Mouse (Mus musculus) MEL (cell line): ENCODE measurements at regions not wholly inside any gene's neighbourhood (a gene's known extent, or its start where the extent isn't known, plus 50 kb on each side); places are given as distances from the start of the nearest gene placed in this dataset.
A peak's percentile ranks its signal among the peaks of the same experiment; 100 is the strongest.

Source experiments
- DNase-seq: peaks from one replicate; pipeline ENCODE4 v3.0.0; 2011; ENCODE audit warnings: low read depth, low spot score
- H3K27ac ChIP-seq: 2 replicates; pipeline ENCODE4 v1.5.1; 2012; ENCODE audit warnings: low read depth, mild to moderate bottlenecking, control low read depth, low read length, moderate library complexity; ENCODE audit not compliant: control insufficient read depth
- H3K27me3 ChIP-seq, 2 experiments: fragments of 150-350 bp in 1 of 2; sonication (generic) in 1 of 2; 2 replicates each; pipeline ENCODE4 v1.6.1; 2012; ENCODE audit warnings: low read length in 2 of 2, mild to moderate bottlenecking in 2 of 2, improper control_type of control experiment in 1 of 2, moderate library complexity in 1 of 2; ENCODE audit not compliant: insufficient read depth in 2 of 2, control insufficient read depth in 1 of 2
- H3K36me3 ChIP-seq, 2 experiments: 2 replicates each; pipeline ENCODE4 v1.6.1; 2012 to 2014; ENCODE audit warnings: low read length in 2 of 2, improper control_type of control experiment in 1 of 2, inconsistent platforms in 1 of 2, mild to moderate bottlenecking in 1 of 2; ENCODE audit not compliant: insufficient read depth in 2 of 2, control insufficient read depth in 1 of 2
- H3K4me1 ChIP-seq, 2 experiments: fragments of 150-350 bp in 1 of 2; sonication (generic) in 1 of 2; 2 replicates each; pipeline ENCODE4 v1.6.1; 2012; ENCODE audit warnings: low read length in 2 of 2, improper control_type of control experiment in 1 of 2, mild to moderate bottlenecking in 1 of 2; ENCODE audit not compliant: insufficient read depth in 2 of 2, control insufficient read depth in 1 of 2
- H3K4me3 ChIP-seq, 2 experiments: fragments of 150-350 bp in 1 of 2; sonication (generic) in 1 of 2; 2 replicates each; pipeline ENCODE4 v1.5.1; 2012; ENCODE audit warnings: low read depth in 2 of 2, low read length in 2 of 2, mild to moderate bottlenecking in 2 of 2, moderate library complexity in 2 of 2, control low read depth in 1 of 2, improper control_type of control experiment in 1 of 2; ENCODE audit not compliant: control insufficient read depth in 1 of 2, insufficient read depth in 1 of 2
- H3K79me2 ChIP-seq: 2 replicates; pipeline ENCODE4 v1.6.1; 2012; ENCODE audit warnings: mild to moderate bottlenecking, low read length, moderate library complexity; ENCODE audit not compliant: control insufficient read depth, poor library complexity, insufficient read depth
- H3K9ac ChIP-seq: 2 replicates; pipeline ENCODE4 v1.6.1; 2012; ENCODE audit warnings: low read depth, mild to moderate bottlenecking, control low read depth, low read length, moderate library complexity; ENCODE audit not compliant: control insufficient read depth, poor library complexity, severe bottlenecking
- H3K9me3 ChIP-seq: fragments of 150-350 bp; sonication (generic); replicated peaks from 2 replicates; pipeline ENCODE4 v1.6.1; 2012; ENCODE audit warnings: mild to moderate bottlenecking, low read length, improper control_type of control experiment, moderate library complexity; ENCODE audit not compliant: insufficient read depth
- CHD1 ChIP-seq: IDR thresholded peaks from 2 replicates; pipeline ENCODE4 v1.6.1; 2012; ENCODE audit warnings: low read depth, mild to moderate bottlenecking, inconsistent platforms, low read length, improper control_type of control experiment
- CHD2 ChIP-seq: IDR thresholded peaks from 2 replicates; pipeline ENCODE4 v1.6.1; 2011; ENCODE audit warnings: low read length, improper control_type of control experiment
- ELF1 ChIP-seq: IDR thresholded peaks from 2 replicates; pipeline ENCODE4 v1.6.1; 2014; ENCODE audit warnings: low read depth, mild to moderate bottlenecking, inconsistent platforms, low read length, improper control_type of control experiment, moderate library complexity
- EP300 ChIP-seq, 2 experiments: IDR thresholded peaks; 2 replicates each; pipeline ENCODE4 v1.6.1; 2011; ENCODE audit warnings: improper control_type of control experiment in 2 of 2, low read length in 2 of 2, low read depth in 1 of 2, mild to moderate bottlenecking in 1 of 2
- ETS1 ChIP-seq: IDR thresholded peaks from 2 replicates; pipeline ENCODE4 v1.6.1; 2012; ENCODE audit warnings: low read depth, mild to moderate bottlenecking, inconsistent platforms, low read length, improper control_type of control experiment, moderate library complexity
- GATA1 ChIP-seq: IDR thresholded peaks from 2 replicates; pipeline ENCODE4 v1.6.1; 2011; ENCODE audit warnings: low read depth, low read length, improper control_type of control experiment
- JUND ChIP-seq: IDR thresholded peaks from 2 replicates; pipeline ENCODE4 v1.6.1; 2011; ENCODE audit warnings: low read depth, mild to moderate bottlenecking, improper control_type of control experiment, low read length
- KAT2A ChIP-seq: conservative IDR thresholded peaks from 2 replicates; pipeline ENCODE4 v1.6.1; 2012; ENCODE audit warnings: low read depth, low read length, improper control_type of control experiment, inconsistent platforms
- MAFK ChIP-seq: IDR thresholded peaks from 2 replicates; pipeline ENCODE4 v1.6.1; 2011; ENCODE audit warnings: low read depth, mild to moderate bottlenecking, low read length, improper control_type of control experiment, borderline replicate concordance
- MAX ChIP-seq: IDR thresholded peaks from 2 replicates; pipeline ENCODE4 v1.6.1; 2011; ENCODE audit warnings: low read length, improper control_type of control experiment
- MAZ ChIP-seq: IDR thresholded peaks from 2 replicates; pipeline ENCODE4 v1.6.1; 2012; ENCODE audit warnings: low read depth, mild to moderate bottlenecking, inconsistent platforms, low read length, improper control_type of control experiment
- MYB ChIP-seq: IDR thresholded peaks from 2 replicates; pipeline ENCODE4 v1.6.1; 2011; ENCODE audit warnings: mild to moderate bottlenecking, low read depth, low read length, improper control_type of control experiment
- MYC ChIP-seq: IDR thresholded peaks from 2 replicates; pipeline ENCODE4 v1.6.1; 2011; ENCODE audit warnings: low read depth, mild to moderate bottlenecking, low read length, improper control_type of control experiment, moderate library complexity
- POLR2A ChIP-seq, 2 experiments: IDR thresholded peaks; 2 replicates each; pipeline ENCODE4 v1.6.1; 2011 to 2012; ENCODE audit warnings: low read length in 2 of 2, mild to moderate bottlenecking in 2 of 2, control low read depth in 1 of 2, improper control_type of control experiment in 1 of 2, low read depth in 1 of 2, moderate library complexity in 1 of 2; ENCODE audit not compliant: control insufficient read depth in 1 of 2, insufficient read depth in 1 of 2, poor library complexity in 1 of 2
- POLR2AphosphoS2 ChIP-seq: IDR thresholded peaks from 2 replicates; pipeline ENCODE4 v1.6.1; 2011; ENCODE audit warnings: low read length, improper control_type of control experiment
- RAD21 ChIP-seq: IDR thresholded peaks from 2 replicates; pipeline ENCODE4 v1.6.1; 2011; ENCODE audit warnings: mild to moderate bottlenecking, low read depth, low read length, improper control_type of control experiment
- RCOR1 ChIP-seq: IDR thresholded peaks from 2 replicates; pipeline ENCODE4 v1.6.1; 2012; ENCODE audit warnings: low read depth, mild to moderate bottlenecking, inconsistent platforms, low read length, improper control_type of control experiment
- SIN3A ChIP-seq: IDR thresholded peaks from 2 replicates; pipeline ENCODE4 v1.6.1; 2012; ENCODE audit warnings: low read length, improper control_type of control experiment, inconsistent platforms
- SMC3 ChIP-seq: IDR thresholded peaks from 2 replicates; pipeline ENCODE4 v1.6.1; 2011; ENCODE audit warnings: low read depth, low read length, improper control_type of control experiment
- USF1 ChIP-seq: IDR thresholded peaks from 2 replicates; pipeline ENCODE4 v1.6.1; 2014; ENCODE audit warnings: low read depth, mild to moderate bottlenecking, inconsistent platforms, low read length, improper control_type of control experiment, moderate library complexity
- USF2 ChIP-seq, 2 experiments: IDR thresholded peaks; 2 replicates each; pipeline ENCODE4 v1.6.1; 2011 to 2012; ENCODE audit warnings: improper control_type of control experiment in 2 of 2, low read length in 2 of 2, borderline replicate concordance in 1 of 2, inconsistent platforms in 1 of 2, low read depth in 1 of 2, mild to moderate bottlenecking in 1 of 2; ENCODE audit not compliant: insufficient read depth in 1 of 2
- ZC3H11A ChIP-seq: IDR thresholded peaks from 2 replicates; pipeline ENCODE4 v1.6.1; 2012; ENCODE audit warnings: low read depth, mild to moderate bottlenecking, inconsistent platforms, low read length, improper control_type of control experiment
- ZMIZ1 ChIP-seq: IDR thresholded peaks from 2 replicates; pipeline ENCODE4 v1.6.1; 2012; ENCODE audit warnings: low read depth, mild to moderate bottlenecking, inconsistent platforms, low read length, improper control_type of control experiment, moderate library complexity
- ZNF384 ChIP-seq: IDR thresholded peaks from 2 replicates; pipeline ENCODE4 v1.6.1; 2012; ENCODE audit warnings: low read depth, mild to moderate bottlenecking, inconsistent platforms, low read length, improper control_type of control experiment

DNA sequence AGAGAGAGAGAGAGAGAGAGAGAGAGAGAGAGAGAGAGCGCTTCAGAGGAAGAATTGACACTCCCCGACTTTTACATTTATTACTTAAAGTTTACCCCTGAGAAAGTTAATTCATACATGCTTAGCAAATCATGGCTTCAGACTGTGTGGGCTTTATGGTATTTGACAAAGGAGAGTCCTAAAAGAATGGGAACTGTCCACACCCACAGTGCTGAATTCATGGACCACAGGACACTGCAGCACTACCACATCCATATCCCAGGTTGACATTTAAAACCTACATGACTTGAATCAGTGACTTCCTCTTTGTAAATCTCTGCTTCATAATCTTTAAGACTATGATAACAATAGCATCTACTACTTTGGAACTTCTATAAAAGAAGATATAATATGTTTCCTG, 292.8 kb upstream of the Msl3l2 start:
- Histone ChIP-seq H3K27me3 (no peaks in the 10 kb centered on the region), H3K4me1 (no peaks in the 10 kb centered on the region), H3K79me2 (no peaks in the 10 kb centered on the region), H3K4me3 (no peak overlapping the region), H3K9me3 (no peaks in the 10 kb centered on the region), H3K9ac (no peak overlapping the region), H3K36me3 (no peaks in the 10 kb centered on the region), H3K27ac (no peak overlapping the region)
- peak; percentile 12 for DNase-seq
- TF ChIP-seq CHD2 (no peak), MAX (no peak), JUND (no peak), MAZ (no peak), ETS1 (no peak), MYB (no peak), ZNF384 (no peak), MAFK (no peak), SIN3A (no peak)

DNA sequence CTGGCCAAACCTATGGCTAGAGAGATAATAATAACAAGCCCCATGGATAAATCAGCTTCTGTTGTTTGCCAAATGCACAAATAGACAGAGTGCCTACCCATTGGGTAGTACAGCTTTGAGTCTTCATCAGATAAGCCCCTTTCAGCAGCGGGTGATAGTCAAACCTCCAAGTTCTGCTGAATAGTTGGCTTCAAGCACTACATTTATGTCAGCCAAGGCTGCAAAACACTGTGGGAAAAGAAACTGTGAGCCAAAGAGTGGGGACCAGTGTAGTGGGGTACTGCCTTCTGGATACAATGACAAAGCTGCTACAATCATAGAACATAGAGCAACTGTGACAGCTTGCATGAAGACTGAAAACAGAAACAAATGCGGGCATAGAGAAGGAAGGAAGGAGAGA, 255.4 kb upstream of the Msl3l2 start:
- DNase-seq = no peak
- Histone ChIP-seq H3K36me3 (no peaks in the 10 kb centered on the region), H3K4me3 (no peak overlapping the region), H3K9ac (no peak overlapping the region), H3K9me3 (no peaks in the 10 kb centered on the region), H3K27ac (no peak overlapping the region), H3K79me2 (no peaks in the 10 kb centered on the region), H3K27me3 (no peaks in the 10 kb centered on the region), H3K4me1 (no peaks in the 10 kb centered on the region)
- TF ChIP-seq RAD21 (no peak), MYC (no peak), ELF1 (no peak), MYB (no peak), SIN3A (no peak), POLR2A (IDR thresholded peaks at IDR 0.05; ENCODE audit: control insufficient read depth in 1 of 2, insufficient read depth in 1 of 2, low read depth in 1 of 2, low read length in 2 of 2, poor library complexity in 1 of 2) (no peak), POLR2AphosphoS2 (no peak), ZNF384 (no peak)

- TF ChIP-seq ELF1 = no peak
- TF ChIP-seq EP300 (IDR thresholded peaks at IDR 0.05; ENCODE audit: low read depth in 1 of 2, low read length in 2 of 2) = no peak
- TF ChIP-seq CHD1 = no peak
- TF ChIP-seq MAFK = no peak
- TF ChIP-seq MYC = no peak
- TF ChIP-seq SMC3 = no peak
- TF ChIP-seq ZC3H11A = no peak
- TF ChIP-seq RCOR1 = no peak
- TF ChIP-seq KAT2A = no peak
- TF ChIP-seq SIN3A = no peak
- no peak for TF ChIP-seq GATA1
- TF ChIP-seq POLR2AphosphoS2 = no peak
- TF ChIP-seq POLR2A (IDR thresholded peaks at IDR 0.05; ENCODE audit: control insufficient read depth in 1 of 2, insufficient read depth in 1 of 2, low read depth in 1 of 2, low read length in 2 of 2, poor library complexity in 1 of 2) = no peak
- no peak for TF ChIP-seq MAX
- TF ChIP-seq USF2 (IDR thresholded peaks at IDR 0.05; ENCODE audit: borderline replicate concordance in 1 of 2, insufficient read depth in 1 of 2, low read depth in 1 of 2, low read length in 2 of 2) = no peak
- no peak for TF ChIP-seq ZMIZ1
- TF ChIP-seq USF1 = no peak
- TF ChIP-seq CHD2 = no peak
- Histone ChIP-seq H3K9ac (no peak overlapping the region), H3K9me3 (no peaks in the 10 kb centered on the region), H3K36me3 (no peaks in the 10 kb centered on the region), H3K27me3 (no peaks in the 10 kb centered on the region), H3K27ac (no peak overlapping the region), H3K79me2 (no peaks in the 10 kb centered on the region), H3K4me3 (no peak overlapping the region), H3K4me1 (no peaks in the 10 kb centered on the region)
- DNase-seq = no peak
Measured at GRCm38 (mm10) chr10:55892606-55893005, 214.1 kb upstream of the Msl3l2 start.
